Mouse (Mus musculus) MEL-GATA-1-ER (cell line): Measurements from ENCODE around the gene Blcap.

Experiments used
- DNase-seq: peaks from one replicate; pipeline ENCODE4 v3.0.0-alpha.2; 2012; ENCODE audit warnings: low read depth; ENCODE audit errors: extremely low read depth

Blcap gene

DNA sequence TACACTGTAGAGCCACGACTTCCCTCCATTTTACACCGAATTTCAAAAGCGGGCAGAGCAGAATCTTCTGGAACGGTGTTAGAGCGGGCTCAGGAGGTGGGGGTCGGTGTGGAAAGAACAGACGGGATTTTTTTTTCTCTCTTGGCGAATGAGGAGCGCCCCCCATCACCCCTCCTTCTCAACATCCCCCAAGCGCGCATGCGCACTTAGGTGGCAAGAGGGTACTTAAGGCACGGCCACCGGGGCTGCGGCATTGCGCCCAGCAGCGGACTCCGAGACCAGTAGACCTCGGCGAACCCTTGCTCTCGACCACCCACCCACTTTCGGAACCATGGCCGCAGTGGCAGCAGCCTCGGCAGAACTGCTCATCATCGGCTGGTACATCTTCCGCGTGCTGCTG is 11.2 kb downstream of the Blcap start, which contains the start of gene Nnat:
Nnat (plus strand) TSS at position 221 of the 400 bp plus-strand sequence.
- no peak for DNase-seq

GRCm38 (mm10) chr2:157559440-157559839 is 11.6 kb downstream of the Blcap start:
- DNase-seq: no peak

DNA sequence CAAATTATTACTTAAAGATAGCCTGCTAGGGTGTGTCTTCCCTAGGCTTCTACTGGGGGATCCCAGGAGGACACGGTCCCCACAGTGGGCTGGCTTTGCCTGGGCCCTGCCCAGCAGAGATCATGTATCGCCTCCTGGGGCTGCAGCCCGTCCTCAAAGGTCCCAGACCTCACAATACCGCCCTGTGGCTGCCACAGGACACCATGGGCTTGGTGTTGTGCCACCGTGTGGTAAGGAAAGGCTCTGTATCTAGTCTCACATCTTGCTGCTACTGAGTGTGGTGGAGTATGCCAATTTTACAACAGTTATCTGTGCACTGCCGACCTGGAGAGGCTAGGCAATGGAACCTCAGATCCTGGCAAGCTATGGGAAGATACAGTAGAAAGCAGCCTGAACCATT is 12.6 kb downstream of the Blcap start:
- no peak for DNase-seq

DNA sequence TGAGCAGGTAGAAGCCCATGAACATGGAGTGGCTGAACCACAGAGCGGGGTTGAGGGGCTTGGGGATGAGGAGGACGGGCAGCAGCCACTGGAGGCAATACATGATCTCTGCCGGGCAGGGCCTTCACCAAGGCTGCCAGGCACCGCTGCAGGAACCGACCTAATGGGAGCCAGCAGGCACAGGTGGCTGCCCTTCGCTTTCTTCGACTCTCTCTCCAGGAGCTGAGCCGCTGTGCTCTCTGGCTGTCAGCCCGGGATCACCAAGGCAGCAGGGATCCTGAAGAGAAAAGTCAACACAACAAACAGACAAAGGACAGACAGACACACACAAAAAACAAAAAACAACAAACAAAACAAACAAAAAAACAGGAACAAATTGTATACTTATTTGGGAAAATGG is 13.0 kb downstream of the Blcap start:
- no peak for DNase-seq

GRCm38 (mm10) chr2:157556074-157556698 is 14.9 kb downstream of the Blcap start:
- no peak for DNase-seq

- DNase-seq: no peak
Measured at GRCm38 (mm10) chr2:157552158-157552886, 18.8 kb downstream of the Blcap start.

- DNase-seq: no peak
Measured at GRCm38 (mm10) chr2:157550292-157550691, 20.8 kb downstream of the Blcap start.

DNA sequence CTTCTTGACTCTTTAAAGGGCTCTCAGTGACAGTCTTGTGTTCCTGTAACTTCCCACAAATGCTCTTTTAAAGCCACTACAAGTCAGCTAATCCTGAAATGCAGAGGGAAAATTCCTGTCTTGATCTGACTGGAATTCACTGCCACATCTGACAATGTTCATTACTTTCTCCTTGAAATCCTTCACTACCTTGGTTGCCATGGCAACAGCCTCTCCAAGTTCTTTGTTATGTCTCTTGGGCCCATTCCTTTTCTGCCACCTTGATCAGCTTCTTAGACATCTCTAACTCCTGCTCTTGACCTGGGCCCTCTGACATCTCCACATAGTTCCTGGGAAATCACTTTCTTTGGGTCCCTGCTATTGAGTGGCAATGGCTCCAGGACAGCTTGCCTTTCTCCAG is 24.4 kb downstream of the Blcap start:
- DNase-seq: no peak

- DNase-seq: no peak
Measured at GRCm38 (mm10) chr2:157544333-157544888, 26.7 kb downstream of the Blcap start.

DNA sequence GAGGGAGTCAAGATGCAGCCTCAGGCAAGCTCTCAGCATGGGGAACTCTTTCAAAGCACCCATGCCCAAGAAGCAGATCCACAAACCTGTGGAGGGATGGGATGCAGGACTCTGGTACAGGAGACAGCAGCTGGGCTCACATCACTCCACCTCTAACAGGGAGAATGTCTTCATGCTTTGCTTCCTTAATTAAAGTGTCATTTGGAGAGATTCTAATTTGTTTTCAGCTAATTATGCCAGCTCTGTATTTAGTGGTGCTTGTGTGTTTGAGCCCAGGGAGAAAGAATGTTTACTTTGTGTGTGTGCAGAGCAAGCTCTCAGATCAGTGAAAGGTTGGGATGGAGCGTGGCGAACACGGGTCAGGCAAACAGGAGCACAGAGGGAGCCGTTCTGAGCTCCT is 28.7 kb downstream of the Blcap start:
- no peak for DNase-seq

- no peak for DNase-seq
Measured at GRCm38 (mm10) chr2:157541631-157542030, 29.4 kb downstream of the Blcap start.

- no peak for DNase-seq
Measured at GRCm38 (mm10) chr2:157540953-157541569, 30.0 kb downstream of the Blcap start.

GRCm38 (mm10) chr2:157540073-157540952 is 30.8 kb downstream of the Blcap start:
- peak; percentile 22 for DNase-seq

GRCm38 (mm10) chr2:157537118-157537517 is 34.0 kb downstream of the Blcap start:
- no peak for DNase-seq

- no peak for DNase-seq
Measured at GRCm38 (mm10) chr2:157536476-157537081, 34.5 kb downstream of the Blcap start.

DNA sequence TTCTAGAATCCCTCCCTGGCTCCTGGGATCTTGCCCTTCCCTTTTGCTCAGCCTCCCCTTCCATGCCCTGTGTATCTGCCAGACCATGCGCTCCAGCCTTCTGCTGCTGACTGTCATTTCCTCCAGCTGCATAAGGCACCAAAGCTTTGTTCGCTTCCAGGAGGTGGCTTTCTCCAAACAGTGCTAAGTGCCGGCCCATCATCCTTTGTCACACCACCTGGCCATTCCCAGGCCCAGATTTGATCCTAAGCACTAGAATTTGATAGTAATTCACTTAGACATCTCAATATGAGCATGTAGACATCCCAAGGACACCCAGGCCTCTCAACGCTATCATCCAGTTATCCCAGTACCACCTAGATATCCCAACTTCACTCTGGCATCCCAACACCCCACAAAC is 36.9 kb downstream of the Blcap start:
- no peak for DNase-seq

DNA sequence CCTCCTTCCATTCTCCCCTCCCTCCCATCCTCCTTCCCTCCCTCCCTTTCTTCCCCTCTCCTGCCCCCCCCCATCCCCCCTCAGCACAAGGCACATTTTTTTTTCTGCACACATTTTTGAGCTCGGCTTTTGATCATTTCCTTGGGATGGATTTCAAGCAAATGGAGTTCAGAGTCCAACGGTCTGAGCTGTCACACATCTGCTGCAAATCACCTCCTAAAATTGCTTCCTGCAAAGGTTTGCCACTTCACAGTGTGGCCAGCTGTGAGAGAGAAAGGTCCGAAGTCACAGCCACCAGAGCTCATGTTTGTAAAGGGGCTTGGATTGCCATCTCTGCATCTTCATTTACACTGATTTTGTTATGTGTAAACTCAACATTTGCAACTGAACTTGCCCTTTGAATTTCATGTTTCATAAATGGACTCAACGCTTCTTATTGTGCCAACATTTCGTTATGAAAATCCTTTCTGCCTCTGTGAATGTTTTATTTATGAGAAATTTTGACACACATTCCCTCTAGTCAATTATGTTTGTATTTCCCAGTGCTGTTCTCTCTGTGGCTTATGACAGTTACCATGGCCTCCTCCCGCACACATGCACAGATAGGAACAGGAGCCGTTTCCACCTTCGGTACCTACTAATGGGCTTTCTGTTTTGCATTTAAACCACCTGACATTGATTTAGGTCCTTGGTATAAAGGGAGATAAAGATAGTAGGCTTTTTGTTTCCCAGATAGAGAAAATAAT is 39.2 kb downstream of the Blcap start:
- no peak for DNase-seq

GRCm38 (mm10) chr2:157530056-157530955 is 40.8 kb downstream of the Blcap start:
- DNase-seq: peak; percentile 65

- no peak for DNase-seq
Measured at GRCm38 (mm10) chr2:157522556-157522955, 48.5 kb downstream of the Blcap start.
